Mouse (Mus musculus) small intestine, adult 2 months (tissue): ENCODE data around the gene Olfr1423.

Experiments used
- CTCF ChIP-seq: fragments of 200-500 bp; IDR thresholded peaks from 2 replicates; pipeline ENCODE4 v1.5.1; 2012; ENCODE audit warnings: low read depth, mild to moderate bottlenecking, control low read depth, inconsistent platforms, low read length, moderate library complexity, mixed read lengths; ENCODE audit not compliant: insufficient replicate concordance, insufficient read length; ENCODE audit errors: extremely low read depth
- POLR2A ChIP-seq: fragments of 200-500 bp; IDR thresholded peaks from 2 replicates; pipeline ENCODE4 v1.6.1; 2012; ENCODE audit warnings: low read depth, mild to moderate bottlenecking, control low read depth, inconsistent platforms, low read length, moderate library complexity

- TF ChIP-seq CTCF: peak; percentile 93
- TF ChIP-seq POLR2A: peak; percentile 31; the same call in 1 of the 2 replicates
These were observed 29.3 kb downstream of the Olfr1423 start for GRCm38 (mm10) chr19:12011560-12012556.
